Mouse (Mus musculus) ES-E14 (cell line): ENCODE measurements around the gene Them4. TPM values are rescaled to one million over a fixed set of nuclear protein-coding genes. Genes with fewer than 3 reads are reported as not detected.

Experiments used
- DNase-seq: peaks from one replicate; pipeline ENCODE4 v3.0.0-alpha.2; 2013; ENCODE audit warnings: low read depth, low spot score
- H3K27ac ChIP-seq: 2 replicates; pipeline ENCODE4 v1.5.1; 2012; ENCODE audit warnings: low read depth, mild to moderate bottlenecking, low read length, moderate library complexity, mixed read lengths; ENCODE audit not compliant: poor library complexity, insufficient read depth, severe bottlenecking
- H3K36me3 ChIP-seq: 2 replicates; pipeline ENCODE4 v1.6.1; 2012; ENCODE audit warnings: mild to moderate bottlenecking, low read length, moderate library complexity, mixed read lengths; ENCODE audit not compliant: control insufficient read depth, poor library complexity, insufficient read depth, severe bottlenecking
- H3K4me1 ChIP-seq, 2 experiments: fragments of 150-350 bp in 1 of 2; sonication (generic) in 1 of 2; 2 replicates each; pipeline ENCODE4 v1.6.1; 2012; ENCODE audit warnings: low read length in 2 of 2, mild to moderate bottlenecking in 1 of 2, mixed read lengths in 1 of 2; ENCODE audit not compliant: control insufficient read depth in 2 of 2, insufficient read depth in 2 of 2, poor library complexity in 1 of 2
- H3K4me3 ChIP-seq, 2 experiments: fragments of 150-350 bp in 1 of 2; sonication (generic) in 1 of 2; 2 replicates each; pipeline ENCODE4 v1.5.1; 2012; ENCODE audit warnings: low read length in 2 of 2, low read depth in 1 of 2, mild to moderate bottlenecking in 1 of 2, mixed read lengths in 1 of 2; ENCODE audit not compliant: insufficient read depth in 1 of 2, poor library complexity in 1 of 2, severe bottlenecking in 1 of 2
- H3K9ac ChIP-seq: 2 replicates; pipeline ENCODE4 v1.6.1; 2012; ENCODE audit warnings: low read depth, mild to moderate bottlenecking, low read length, mixed read lengths; ENCODE audit not compliant: poor library complexity, insufficient read depth, severe bottlenecking
- H3K9me3 ChIP-seq: fragments of 150-350 bp; sonication (generic); 2 replicates; pipeline ENCODE4 v1.6.1; 2012; ENCODE audit warnings: low read depth, mild to moderate bottlenecking, low read length; ENCODE audit not compliant: control insufficient read depth, insufficient read depth
- CHD2 ChIP-seq: IDR thresholded peaks from 2 replicates; pipeline ENCODE4 v1.6.1; 2014; ENCODE audit warnings: mild to moderate bottlenecking, low read depth, low read length, inconsistent platforms
- HCFC1 ChIP-seq: IDR thresholded peaks from 2 replicates; pipeline ENCODE4 v1.6.1; 2012; ENCODE audit warnings: low read length, inconsistent platforms, borderline replicate concordance; ENCODE audit not compliant: insufficient read depth
- MAFK ChIP-seq: IDR thresholded peaks from 2 replicates; pipeline ENCODE4 v1.6.1; 2014; ENCODE audit warnings: mild to moderate bottlenecking, low read depth, low read length, inconsistent platforms; ENCODE audit not compliant: insufficient read depth
- ZC3H11A ChIP-seq: IDR thresholded peaks from 2 replicates; pipeline ENCODE4 v1.6.1; 2012; ENCODE audit warnings: low read depth, mild to moderate bottlenecking, inconsistent platforms, low read length, borderline replicate concordance
- ZNF384 ChIP-seq: IDR thresholded peaks from 2 replicates; pipeline ENCODE4 v1.6.1; 2012; ENCODE audit warnings: low read depth, low read length, inconsistent platforms
- in situ Hi-C, 2 experiments: fragments of 600-800 bp; cut with MboI; formaldehyde crosslinking; loops; one replicate each; pipeline ENCODE4 v1.15.1; 2025; ENCODE audit warnings: low sequenced_read_pairs in 2 of 2, inconsistent platforms in 1 of 2; ENCODE audit not compliant: unreplicated experiment in 2 of 2
- total RNA-seq: library from RNA; depleted of rRNA; stranded (reverse); fragments of 300-350 nt; gene quantifications from 2 replicates; pipeline ENCODE4 v1.2.3, GENCODE M21; 2012; rRNA removed

The Them4 gene
- total RNA-seq, 1 experiment: 3.0 TPM

DNA sequence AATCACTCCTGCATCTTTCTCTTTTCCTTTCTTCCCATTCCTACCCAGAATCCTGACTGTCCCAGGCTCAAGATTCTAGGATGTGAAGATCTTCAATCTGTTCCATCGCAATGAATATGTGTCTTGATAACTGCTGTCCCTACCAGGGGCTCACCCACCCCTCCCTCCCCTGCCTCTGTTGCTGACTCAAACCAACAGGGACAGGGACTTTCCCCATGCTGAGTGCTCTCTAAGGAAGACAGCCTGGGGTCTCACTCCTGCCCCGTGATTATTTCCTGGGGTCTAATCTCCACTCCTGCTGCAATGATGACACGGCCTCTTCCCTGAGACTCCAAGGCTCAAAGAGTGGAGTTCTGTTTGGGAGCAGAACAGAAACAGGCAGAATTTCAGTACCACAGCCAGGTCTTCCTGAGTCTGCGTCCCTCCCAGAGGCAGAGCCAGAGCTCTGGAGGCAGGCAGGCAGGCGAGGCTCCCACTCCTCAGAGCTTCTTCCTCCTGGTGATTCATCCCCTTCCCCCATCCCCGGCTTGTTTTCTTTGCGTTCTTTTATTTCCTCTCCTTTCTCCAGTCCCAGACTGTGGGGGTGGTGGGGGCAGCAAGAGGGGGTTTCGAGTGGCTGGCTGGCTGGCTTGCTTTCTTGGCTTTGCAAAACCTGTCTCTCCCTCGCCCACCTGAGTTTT, 70.1 kb downstream of the Them4 start:
- in situ Hi-C loops: no loop called here
- TF ChIP-seq HCFC1: no peak
- TF ChIP-seq ZC3H11A: no peak
- no peak for TF ChIP-seq CHD2
- no peak for TF ChIP-seq ZNF384
- no peak for TF ChIP-seq MAFK
- H3K4me3 ChIP-seq: no peak overlapping the region
- H3K9ac ChIP-seq: no peak overlapping the region
- H3K9me3 ChIP-seq: no peaks in the 10 kb centered on the region
- H3K4me1 ChIP-seq: peaks cover 0 to 11% of the 10 kb centered on the region in 2 experiments
- no peak for DNase-seq
- H3K27ac ChIP-seq: no peak overlapping the region
- no peaks in the 10 kb centered on the region for H3K36me3 ChIP-seq

Other genes starting within 250 kb of the Them4 start
- gene Gm10697, start 237.4 kb upstream of the Them4 start, total RNA-seq: 0.27 and 0.58 TPM in 2 replicates
- gene Gm10696, start 131.9 kb upstream of the Them4 start, total RNA-seq: 0.48 and 1.4 TPM in 2 replicates
- gene Gm5286, start 113.4 kb upstream of the Them4 start, total RNA-seq: 1.4 and 2.4 TPM in 2 replicates
- 3.0 and 3.4 TPM in 2 replicates for gene Gm4778, start 46.1 kb upstream of the Them4 start, total RNA-seq
- gene Them5, start 32.0 kb downstream of the Them4 start, total RNA-seq: 0.36 and 0.53 TPM in 2 replicates
- gene C2cd4d, start 52.3 kb downstream of the Them4 start, total RNA-seq: not detected in 2 replicates
- 0.21 TPM in 1 of 2 replicates, not detected in the other for gene Rorc, start 62.7 kb downstream of the Them4 start, total RNA-seq
- not detected in 2 replicates for gene Lingo4, start 88.4 kb downstream of the Them4 start, total RNA-seq
- 3.2 and 3.4 TPM in 2 replicates for gene Tdrkh, start 103.2 kb downstream of the Them4 start, total RNA-seq
- 39.0 and 53.0 TPM in 2 replicates for gene Mrpl9, start 133.2 kb downstream of the Them4 start, total RNA-seq
- 0.36 and 0.48 TPM in 2 replicates for gene Oaz3, start 133.8 kb downstream of the Them4 start, total RNA-seq
- gene Celf3, start 168.2 kb downstream of the Them4 start, total RNA-seq: 0.27 and 0.42 TPM in 2 replicates
- not detected in 2 replicates for gene Riiad1, start 170.3 kb downstream of the Them4 start, total RNA-seq